Mouse (Mus musculus) ES-Bruce4 (cell line): ENCODE data around the gene Mrps30.
A peak's percentile ranks its signal among the peaks of the same experiment; 100 is the strongest.

Experiments used
- CTCF ChIP-seq: IDR thresholded peaks from one replicate; pipeline ENCODE4 v1.8.1; 2011; ENCODE audit warnings: low read depth, low read length
- POLR2A ChIP-seq: IDR thresholded peaks from one replicate; pipeline ENCODE4 v1.8.1; 2011; ENCODE audit warnings: low read length; ENCODE audit not compliant: insufficient read depth

DNA sequence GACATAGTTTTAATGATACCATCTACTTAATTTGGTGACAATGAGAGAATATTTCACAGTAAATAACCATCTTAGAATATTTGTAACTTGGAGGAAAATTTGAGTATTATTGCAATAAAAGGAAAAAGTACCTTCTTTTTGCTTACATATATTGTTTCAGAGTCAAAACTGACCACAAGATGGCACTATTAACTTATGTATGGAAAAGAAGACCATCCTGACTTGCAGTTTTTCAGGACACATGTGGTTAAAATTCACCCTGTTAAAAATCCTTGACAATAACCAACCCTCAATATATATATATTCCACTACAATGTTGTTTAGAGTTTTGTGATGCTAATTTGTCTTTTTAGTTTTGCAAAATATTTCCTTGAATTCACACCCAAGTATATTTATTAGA, 16.5 kb upstream of the Mrps30 start:
- peak; percentile 31 for TF ChIP-seq CTCF
- TF ChIP-seq POLR2A: no peak
